Mouse (Mus musculus) lung, postnatal 0 days (tissue): ENCODE results near the gene Znrd1as.

Experiments used
- CTCF ChIP-seq: IDR thresholded peaks from 2 replicates; pipeline ENCODE4 v1.5.1; 2016; ENCODE audit warnings: antibody characterized with exemption, mild to moderate bottlenecking
- EP300 ChIP-seq: IDR thresholded peaks from 2 replicates; pipeline ENCODE4 v1.6.1; 2016; ENCODE audit warnings: antibody characterized with exemption, mild to moderate bottlenecking, control low read depth

GRCm38 (mm10) chr17:36922715-36923114, 35.7 kb upstream of the Znrd1as start:
- TF ChIP-seq CTCF (no peak), EP300 (no peak)
